Mouse (Mus musculus): ENCODE data around the gene Pskh1. TPM values are rescaled to one million over a fixed set of nuclear protein-coding genes. Genes with fewer than 3 reads are reported as not detected.
A peak's percentile ranks its signal among the peaks of the same experiment; 100 is the strongest.

Gene Pskh1
- polyA plus RNA-seq, 1 experiment from 2014 or later, result 13.1 TPM

- ATAC-seq, result no peak
- Histone ChIP-seq H3K36me3 (peaks cover 17% of the 10 kb centered on the region), H3K4me1 (peaks cover 25% of the 10 kb centered on the region), H3K27ac (no peak overlapping the region), H3K9me3 (replicated peaks) (no peaks in the 10 kb centered on the region), H3K4me3 (no peak overlapping the region), H3K4me2 (no peak overlapping the region), H3K27me3 (replicated peaks) (no peaks in the 10 kb centered on the region), H3K9ac (no peak overlapping the region)
- WGBS (ENCODE audit: insufficient replicate concordance), result 65% methylated on average over 9 of the region's 9 CpGs
These were observed 2.3 kb upstream of the Pskh1 start for GRCm38 (mm10) chr8:105897801-105898480.

- ATAC-seq, result peak; percentile 64
- Histone ChIP-seq H3K4me3 (peak overlapping the region; percentile 93), H3K27me3 (replicated peaks) (no peaks in the 10 kb centered on the region), H3K9me3 (replicated peaks) (no peaks in the 10 kb centered on the region), H3K36me3 (peaks cover 3% of the 10 kb centered on the region; the same call in 1 of the 2 replicates), H3K9ac (peak overlapping the region; percentile 99), H3K4me2 (peak overlapping the region; percentile 75), H3K27ac (peak overlapping the region; percentile 96), H3K4me1 (peaks cover 19% of the 10 kb centered on the region)
- WGBS (ENCODE audit: insufficient replicate concordance), result 13% methylated on average over 16 of the region's 16 CpGs
These were observed 838 bp downstream of the Pskh1 start for GRCm38 (mm10) chr8:105900941-105901616.

GRCm38 (mm10) chr8:105919390-105919789, 19.1 kb downstream of the Pskh1 start:
- ATAC-seq, result no peak
- Histone ChIP-seq H3K27me3 (replicated peaks) (no peaks in the 10 kb centered on the region), H3K4me1 (peaks cover 4% of the 10 kb centered on the region; the same call in 1 of the 2 replicates), H3K27ac (no peak overlapping the region), H3K9me3 (replicated peaks) (no peaks in the 10 kb centered on the region), H3K4me3 (no peak overlapping the region), H3K36me3 (peaks cover 25% of the 10 kb centered on the region), H3K9ac (no peak overlapping the region), H3K4me2 (no peak overlapping the region)
- WGBS (ENCODE audit: insufficient replicate concordance), result 63% methylated on average over 3 of the region's 3 CpGs

GRCm38 (mm10) chr8:105925123-105925522, 24.9 kb downstream of the Pskh1 start:
- peaks cover 15% of the 10 kb centered on the region for H3K4me1 ChIP-seq
- no peak for ATAC-seq
- no peak overlapping the region for H3K27ac ChIP-seq
- no peak overlapping the region for H3K4me3 ChIP-seq
- H3K9ac ChIP-seq, result no peak overlapping the region
- H3K4me2 ChIP-seq, result no peak overlapping the region
- WGBS (ENCODE audit: insufficient replicate concordance), result 60% methylated on average over 3 of the region's 3 CpGs
- no peaks in the 10 kb centered on the region for H3K9me3 ChIP-seq (replicated peaks)
- H3K36me3 ChIP-seq, result peaks cover 10% of the 10 kb centered on the region
- no peaks in the 10 kb centered on the region for H3K27me3 ChIP-seq (replicated peaks)

GRCm38 (mm10) chr8:105930602-105931001, 30.4 kb downstream of the Pskh1 start:
- H3K4me2 ChIP-seq, result no peak overlapping the region
- peaks cover 33% of the 10 kb centered on the region for H3K36me3 ChIP-seq
- peaks cover 24% of the 10 kb centered on the region for H3K4me1 ChIP-seq
- H3K9me3 ChIP-seq (replicated peaks), result no peaks in the 10 kb centered on the region
- H3K27me3 ChIP-seq (replicated peaks), result no peaks in the 10 kb centered on the region
- peak; percentile 50 for ATAC-seq
- H3K4me3 ChIP-seq, result no peak overlapping the region
- H3K27ac ChIP-seq, result no peak overlapping the region
- no peak overlapping the region; the same call in 1 of the 2 replicates for H3K9ac ChIP-seq
- 14% methylated on average over 8 of the region's 8 CpGs for WGBS (ENCODE audit: insufficient replicate concordance)

- Histone ChIP-seq H3K9ac (no peak overlapping the region), H3K4me2 (no peak overlapping the region), H3K4me3 (no peak overlapping the region), H3K9me3 (replicated peaks) (no peaks in the 10 kb centered on the region), H3K27me3 (replicated peaks) (no peaks in the 10 kb centered on the region), H3K36me3 (peaks cover 33% of the 10 kb centered on the region), H3K27ac (no peak overlapping the region), H3K4me1 (peaks cover 30% of the 10 kb centered on the region)
- no peak for ATAC-seq
- 84% methylated on average over 3 of the region's 3 CpGs for WGBS (ENCODE audit: insufficient replicate concordance)
These were observed 31.0 kb downstream of the Pskh1 start for GRCm38 (mm10) chr8:105931271-105931670.

- peaks cover 33% of the 10 kb centered on the region for H3K36me3 ChIP-seq
- H3K4me1 ChIP-seq, result peaks cover 34% of the 10 kb centered on the region
- H3K4me3 ChIP-seq, result no peak overlapping the region
- no peak overlapping the region for H3K9ac ChIP-seq
- H3K9me3 ChIP-seq (replicated peaks), result no peaks in the 10 kb centered on the region
- no peak overlapping the region for H3K27ac ChIP-seq
- WGBS (ENCODE audit: insufficient replicate concordance), result 82% methylated on average over 11 of the region's 11 CpGs
- no peaks in the 10 kb centered on the region for H3K27me3 ChIP-seq (replicated peaks)
- H3K4me2 ChIP-seq, result no peak overlapping the region
- ATAC-seq, result no peak
These were observed 32.3 kb downstream of the Pskh1 start for GRCm38 (mm10) chr8:105932525-105932924.

- Histone ChIP-seq H3K4me3 (no peak within 1 kb of the TSS), H3K27me3 (replicated peaks) (no peaks in the 10 kb centered on the region), H3K4me2 (no peak within 1 kb of the TSS), H3K9ac (no peak within 1 kb of the TSS), H3K27ac (peak within 1 kb of the TSS; percentile 18; the same call in 1 of the 2 replicates), H3K36me3 (peaks cover 33% of the 10 kb centered on the region), H3K9me3 (replicated peaks) (no peaks in the 10 kb centered on the region), H3K4me1 (peaks cover 37% of the 10 kb centered on the region)
- ATAC-seq, result no peak
- WGBS (ENCODE audit: insufficient replicate concordance), result 87% methylated on average over 2 of the region's 2 CpGs
These were observed 33.5 kb downstream of the Pskh1 start, which contains the start of gene Ctrl for GRCm38 (mm10) chr8:105933762-105934161. Ctrl (minus strand) TSS chr8:105933862.

- Histone ChIP-seq H3K9me3 (replicated peaks) (no peaks in the 10 kb centered on the region), H3K4me3 (peak overlapping the region; percentile 19; the same call in 1 of the 2 replicates), H3K27me3 (replicated peaks) (no peaks in the 10 kb centered on the region), H3K4me1 (peaks cover 45% of the 10 kb centered on the region), H3K36me3 (peaks cover 35% of the 10 kb centered on the region), H3K4me2 (peak overlapping the region; percentile 96), H3K9ac (peak overlapping the region; percentile 82), H3K27ac (peak overlapping the region; percentile 84)
- 0 out of 2 replicates have a peak, but pooled peaks have one; percentile 9 for ATAC-seq
- WGBS (ENCODE audit: insufficient replicate concordance), result 16% methylated on average over 6 of the region's 6 CpGs
These were observed 34.9 kb downstream of the Pskh1 start for GRCm38 (mm10) chr8:105935105-105935504.

- no peaks in the 10 kb centered on the region for H3K27me3 ChIP-seq (replicated peaks)
- no peaks in the 10 kb centered on the region for H3K9me3 ChIP-seq (replicated peaks)
- 0 out of 2 replicates have a peak, but pooled peaks have one; percentile 5 for ATAC-seq
- peaks cover 37% of the 10 kb centered on the region for H3K36me3 ChIP-seq
- peak overlapping the region; percentile 96 for H3K4me2 ChIP-seq
- H3K9ac ChIP-seq, result peak overlapping the region; percentile 82
- WGBS (ENCODE audit: insufficient replicate concordance), result 14% methylated on average over 7 of the region's 7 CpGs
- H3K4me1 ChIP-seq, result peaks cover 41% of the 10 kb centered on the region
- H3K27ac ChIP-seq, result peak overlapping the region; percentile 84
- H3K4me3 ChIP-seq, result peak overlapping the region; percentile 84
These were observed 35.8 kb downstream of the Pskh1 start for GRCm38 (mm10) chr8:105935863-105936603.

GRCm38 (mm10) chr8:105936866-105937475, 36.7 kb downstream of the Pskh1 start:
- Histone ChIP-seq H3K9me3 (replicated peaks) (no peaks in the 10 kb centered on the region), H3K4me3 (peak overlapping the region; percentile 84), H3K27ac (peak overlapping the region; percentile 84), H3K4me1 (peaks cover 40% of the 10 kb centered on the region), H3K4me2 (peak overlapping the region; percentile 96), H3K27me3 (replicated peaks) (no peaks in the 10 kb centered on the region), H3K36me3 (peaks cover 37% of the 10 kb centered on the region), H3K9ac (peak overlapping the region; percentile 82)
- under 1% methylated on average over 30 of the region's 30 CpGs for WGBS (ENCODE audit: insufficient replicate concordance)
- ATAC-seq, result peak; percentile 83

Measured in liver, embryonic 12.5 days (tissue).